ENCODE assay signal across 15 mouse cellular contexts in the genomic region with DNA sequence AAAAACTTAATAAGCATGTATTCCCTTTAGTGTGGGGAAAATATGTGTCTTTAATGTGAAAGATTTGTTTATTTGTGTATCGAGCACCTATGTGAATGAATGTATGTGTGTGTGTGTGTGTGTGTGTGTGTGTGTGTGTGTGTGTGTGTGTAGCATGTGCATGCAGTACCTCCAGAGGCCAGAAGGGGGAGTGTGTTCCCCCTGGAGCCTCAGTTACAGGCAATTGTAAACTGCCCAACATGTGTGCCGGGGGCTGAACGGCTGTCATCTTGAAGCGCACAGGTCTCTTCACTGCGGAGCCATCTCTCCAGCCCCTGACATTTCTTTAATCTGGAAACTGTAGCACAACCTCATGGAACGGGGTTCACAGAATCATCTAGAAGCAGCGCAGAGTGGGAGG.
A peak's percentile ranks its signal among the peaks of the same experiment; 100 is the strongest.
DNase-seq lines count a peak whose midpoint lies in the region; TF ChIP-seq lines count a peak whose summit lies in the region.
"Had no signal": no experiment of that assay in that cellular context is flagged by ENCODE, and none has a peak within 500 bp of the region (broad histone marks: within the 10 kb centered on the region; RNA-seq: fewer than 3 reads in every experiment).

No protein-coding gene starts in this region.

- WGBS in embryonic facial prominence, embryonic 10.5 days = 97% methylated on average over 7 of the region's 7 CpGs

- H3K36me3 ChIP-seq in testis, adult 2 months (ENCODE audit: control insufficient read depth, insufficient read depth, low read length) = no peaks in the 10 kb centered on the region
- H3K36me3 ChIP-seq in embryonic facial prominence, embryonic 10.5 days (replicated peaks) = no peaks in the 10 kb centered on the region
- H3K36me3 ChIP-seq: lung, embryonic 15.5 days; midbrain, embryonic 13.5 days had no signal

- peak; percentile 30 for TF ChIP-seq CTCF in layer of hippocampus, adult 2 months (conservative IDR thresholded peaks at IDR 0.05)
- TF ChIP-seq CTCF in testis, adult 2 months (IDR thresholded peaks at IDR 0.05; ENCODE audit: control insufficient read depth, insufficient read depth, insufficient replicate concordance, low read depth, low read length) = peak; percentile 53; the same call in 1 of the 2 replicates

- H3K9me3 ChIP-seq in embryonic facial prominence, embryonic 10.5 days = peaks cover 8% of the 10 kb centered on the region; the same call in 1 of the 2 replicates
- H3K9me3 ChIP-seq: lung, embryonic 15.5 days; midbrain, embryonic 13.5 days had no signal

- H3K27me3 ChIP-seq in testis, adult 2 months (ENCODE audit: control insufficient read depth, insufficient read depth, low read length) = no peaks in the 10 kb centered on the region
- peaks cover 20% of the 10 kb centered on the region; the same call in 1 of the 2 replicates for H3K27me3 ChIP-seq in embryonic facial prominence, embryonic 10.5 days (replicated peaks; ENCODE audit: low read depth, poor library complexity, severe bottlenecking)
- H3K27me3 ChIP-seq: lung, embryonic 15.5 days; midbrain, embryonic 13.5 days had no signal

- no peak overlapping the region for H3K4me3 ChIP-seq in layer of hippocampus, adult 2 months
- no peak overlapping the region for H3K4me3 ChIP-seq in testis, adult 2 months (ENCODE audit: control insufficient read depth, low read depth, low read length)
- no peak overlapping the region for H3K4me3 ChIP-seq in embryonic facial prominence, embryonic 10.5 days
- H3K4me3 ChIP-seq: lung, embryonic 15.5 days; midbrain, embryonic 13.5 days had no signal

- H3K4me1 ChIP-seq in testis, adult 2 months (ENCODE audit: control insufficient read depth, insufficient read depth, low read length) = peaks cover 4% of the 10 kb centered on the region
- H3K4me1 ChIP-seq in embryonic facial prominence, embryonic 10.5 days = peaks cover 56% of the 10 kb centered on the region

- H3K27ac ChIP-seq in layer of hippocampus, adult 2 months = no peak overlapping the region
- no peak overlapping the region for H3K27ac ChIP-seq in testis, adult 2 months (ENCODE audit: control insufficient read depth, insufficient read depth, low read depth, low read length)
- peak overlapping the region; percentile 4 for H3K27ac ChIP-seq in embryonic facial prominence, embryonic 10.5 days (replicated peaks)

- DNase-seq in layer of hippocampus, adult 2 months (ENCODE audit: low spot score in 2 of 2) = no peak
- DNase-seq in layer of hippocampus, postnatal 36 days = no peak
- DNase-seq in testis, postnatal 10 days (ENCODE audit: low spot score) = no peak
- no peak for DNase-seq in embryonic facial prominence, embryonic 10.5 days (ENCODE audit: low spot score)
- DNase-seq in thymus, postnatal 36 days = no peak
- no peak for DNase-seq in frontal cortex, postnatal 10 days (ENCODE audit: low spot score in 2 of 2)
- DNase-seq: cerebellum, adult 18-20 months; gastrocnemius, postnatal 10 days; kidney, adult 2 months; right cerebral cortex, adult 18-20 months; spleen, adult 18-20 months; thymus, postnatal 14 days had no signal

- no peak for TF ChIP-seq POLR2A in testis, adult 2 months (IDR thresholded peaks at IDR 0.05; ENCODE audit: control insufficient read depth, low read depth, low read length)
